Mouse (Mus musculus) heart, postnatal 10 days (tissue): Measurements from ENCODE around the gene Slc35g3. TPM values are rescaled to one million over a fixed set of nuclear protein-coding genes. Genes with fewer than 3 reads are reported as not detected.

Source experiments
- DNase-seq, 2 experiments: peaks; one replicate each; pipeline ENCODE4 v3.0.0; 2021
- intact Hi-C: fragments of 180-260 bp; cut with DNase I; formaldehyde crosslinking; loops from one replicate; pipeline ENCODE4 v1.15.1; 2025
- total RNA-seq, 2 experiments: library from RNA; stranded (reverse); gene quantifications; 2 replicates each; pipeline ENCODE4 v1.2.3; 2021

Gene Slc35g3
- total RNA-seq: under 1 TPM; 0.17 to 0.40 TPM

DNA sequence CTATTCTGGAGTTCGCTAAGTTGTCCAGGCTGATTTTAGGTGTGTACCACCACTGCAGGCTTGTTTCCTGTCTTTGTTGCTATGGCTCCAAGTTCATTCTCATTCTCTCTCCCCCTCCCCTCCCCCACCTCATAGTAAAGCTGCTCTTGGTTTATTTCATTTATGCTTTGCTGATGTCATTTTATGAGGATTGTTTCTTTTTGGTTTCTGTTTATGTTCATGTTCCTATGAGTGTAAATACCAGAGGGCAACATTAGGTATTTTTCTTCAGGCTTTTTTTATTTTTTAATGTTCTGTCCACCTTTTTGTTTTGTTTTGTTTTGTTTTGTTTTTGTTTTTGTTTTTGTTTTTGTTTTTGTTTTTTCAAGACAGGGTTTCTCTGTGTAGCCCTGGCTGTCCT, at the start of gene Slc35g3:
Gene Slc35g3, minus strand, starts transcription at position 101 of the 400 bp plus-strand sequence.
- DNase-seq: no peak
- intact Hi-C loops: no loop called here

DNA sequence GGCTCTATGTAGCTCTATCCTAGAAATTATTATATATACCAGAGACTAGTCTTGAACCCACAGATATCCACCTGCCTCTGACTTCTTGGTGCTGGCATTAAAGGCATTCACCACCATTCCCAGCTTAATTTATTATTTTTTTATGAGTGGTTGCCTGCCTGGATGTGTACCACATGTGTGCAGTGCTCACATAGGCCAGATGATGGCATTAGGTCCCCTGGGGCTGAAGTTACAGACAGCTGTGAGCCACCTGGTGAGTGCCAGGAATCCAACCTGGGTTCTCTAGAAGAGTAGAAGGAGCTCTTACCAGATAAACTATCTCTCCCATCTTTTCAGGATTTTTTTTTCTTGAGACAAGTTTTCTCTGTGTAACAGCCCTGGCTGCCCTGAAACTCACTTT, 48.5 kb upstream of the Slc35g3 start:
- no peak for DNase-seq
- intact Hi-C loops: no loop called here

GRCm38 (mm10) chr11:69807641-69808040, 45.9 kb upstream of the Slc35g3 start:
- intact Hi-C loops: no loop called here
- no peak for DNase-seq

DNA sequence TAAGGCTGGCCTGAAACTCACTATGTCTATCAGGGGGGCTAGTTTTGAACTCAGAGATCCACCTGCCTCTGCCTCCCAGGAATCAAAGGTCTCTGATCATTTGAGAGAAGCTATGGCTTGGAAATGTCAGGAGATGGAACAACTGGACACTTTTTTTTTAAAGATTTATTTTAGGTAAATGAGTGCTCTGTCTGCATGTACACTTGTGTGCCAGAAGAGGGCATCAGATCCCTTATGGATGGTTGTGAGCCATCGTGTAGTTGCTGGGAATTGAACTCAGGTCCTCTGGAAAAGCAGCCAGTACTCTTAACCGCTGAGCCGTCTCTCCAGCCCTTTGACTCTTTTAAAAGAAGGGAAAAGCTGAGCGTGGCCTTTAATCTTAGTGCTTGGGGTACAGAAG, 44.6 kb upstream of the Slc35g3 start:
- DNase-seq: no peak
- intact Hi-C loops: no loop called here

DNA sequence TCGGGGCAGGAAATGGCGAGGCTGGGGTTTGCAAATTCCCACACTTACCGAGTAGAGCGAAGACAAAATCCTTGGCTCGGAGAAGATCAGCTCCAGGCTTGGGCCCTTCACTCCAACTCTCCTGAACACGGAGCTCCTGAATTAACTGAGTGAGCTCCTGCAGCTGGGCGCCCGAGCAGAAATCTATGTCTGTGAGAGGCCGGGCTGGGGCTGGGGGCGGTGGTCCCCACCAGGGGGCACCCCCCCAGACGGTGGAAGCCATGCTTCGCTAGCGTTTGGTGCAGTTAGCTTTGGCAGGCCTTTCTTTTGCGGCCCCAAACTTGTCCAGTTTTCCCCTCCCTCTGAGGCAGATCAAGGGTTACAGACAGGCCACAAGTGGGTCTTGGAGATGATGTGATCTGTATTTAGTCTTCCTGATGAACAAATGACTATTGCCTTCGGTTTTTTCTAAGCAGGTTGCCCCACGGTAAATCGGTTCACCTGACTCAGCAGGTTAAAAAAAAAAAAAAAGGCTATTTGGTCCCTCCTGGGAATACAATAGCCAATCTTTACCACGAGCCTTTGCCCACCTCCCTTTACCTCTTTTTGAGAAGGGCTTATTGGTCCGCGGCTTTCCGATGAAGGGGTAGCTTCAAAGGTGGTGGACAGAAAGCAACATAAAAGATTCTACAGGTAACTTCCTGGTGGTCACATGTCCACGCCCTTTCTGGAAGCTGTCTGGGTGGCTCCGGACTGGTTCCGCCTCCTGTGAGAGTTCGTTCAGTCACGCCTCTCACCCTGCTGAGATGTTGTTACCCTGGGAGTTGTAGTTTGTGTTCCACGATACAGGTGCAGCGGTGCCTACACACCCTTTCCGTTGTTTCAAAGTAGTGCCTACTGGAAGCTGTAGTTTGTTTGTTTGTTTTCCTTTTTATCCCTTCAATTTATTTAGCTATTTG, 43.5 kb upstream of the Slc35g3 start, which contains the start of gene Tmem102:
Gene Tmem102, minus strand, starts transcription at position 653 of the 938 bp plus-strand sequence.
- peak; percentile 19 to 34 for DNase-seq
- intact Hi-C loops: loop anchor here (2.0 kb wide), 1 partner anchor 72 kb away; no protein-coding TSS in a partner anchor

GRCm38 (mm10) chr11:69804652-69804940, 42.8 kb upstream of the Slc35g3 start:
- DNase-seq: peak; percentile 36 to 51
- intact Hi-C loops: loop anchor here (2.0 kb wide), 1 partner anchor 72 kb away; no protein-coding TSS in a partner anchor

GRCm38 (mm10) chr11:69803786-69804651, 42.3 kb upstream of the Slc35g3 start:
- intact Hi-C loops: loop anchor here (2.0 kb wide), 3 partner anchors 33 to 73 kb away; partner anchors contain the start of genes Nlgn2 and Zbtb4
- peak; percentile 80 to 84 for DNase-seq

DNA sequence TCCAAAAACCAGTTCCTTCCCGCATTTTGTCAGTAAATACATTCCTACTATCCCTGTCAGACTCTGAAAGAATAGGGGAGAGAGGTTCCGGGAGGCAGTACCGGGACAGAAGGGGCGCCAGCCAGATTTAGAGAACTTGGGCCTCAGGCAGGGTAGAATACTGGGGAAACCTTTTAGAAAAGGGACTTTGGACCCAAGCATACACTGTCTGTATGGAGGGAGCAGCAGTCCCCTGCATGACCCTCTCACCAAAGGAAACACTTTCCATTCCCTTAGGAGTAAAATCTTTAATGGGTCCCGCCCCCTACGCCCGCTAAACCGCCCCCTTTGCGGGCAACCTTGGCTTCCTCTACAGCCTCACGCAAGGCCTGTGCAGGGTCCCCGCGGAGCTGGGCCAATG, 41.6 kb upstream of the Slc35g3 start:
- no peak for DNase-seq
- intact Hi-C loops: loop anchor here (2.0 kb wide), 2 partner anchors 33 to 39 kb away; partner anchors contain the start of genes Nlgn2 and Zbtb4

DNA sequence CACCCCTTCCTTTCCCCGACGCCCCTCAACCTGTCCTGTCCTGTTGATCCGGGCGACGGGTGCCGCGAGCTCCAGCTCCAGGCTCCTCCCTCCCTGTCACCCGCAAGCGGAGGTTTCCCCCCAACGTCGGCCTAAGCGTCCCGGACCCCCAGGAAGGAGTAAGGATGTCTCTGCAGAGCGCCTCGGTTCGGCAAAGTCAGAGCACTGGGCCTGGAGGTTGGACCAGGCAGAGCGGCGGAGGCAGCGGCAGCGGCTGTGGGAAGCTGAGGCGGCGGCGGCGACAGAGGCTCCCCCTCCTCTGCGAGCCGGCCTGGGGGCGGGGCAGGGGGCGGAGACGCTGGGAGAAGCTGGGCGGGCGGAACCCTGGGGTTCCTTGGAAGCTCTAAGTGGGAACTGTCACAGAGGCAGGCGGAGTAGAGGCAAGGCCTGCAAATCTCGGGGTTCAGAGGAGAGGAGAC, 40.9 kb upstream of the Slc35g3 start:
- intact Hi-C loops: loop anchor here (2.0 kb wide), 2 partner anchors 34 to 38 kb away; partner anchors contain the start of genes Nlgn2 and Zbtb4
- DNase-seq: peak; percentile 88 to 89

GRCm38 (mm10) chr11:69801379-69801977, 39.7 kb upstream of the Slc35g3 start, which contains the start of gene Fgf11:
Gene Fgf11, minus strand, starts transcription at chr11:69801857.
- intact Hi-C loops: no loop called here
- peak in 1 of 2 experiments; percentile 19 for DNase-seq

DNA sequence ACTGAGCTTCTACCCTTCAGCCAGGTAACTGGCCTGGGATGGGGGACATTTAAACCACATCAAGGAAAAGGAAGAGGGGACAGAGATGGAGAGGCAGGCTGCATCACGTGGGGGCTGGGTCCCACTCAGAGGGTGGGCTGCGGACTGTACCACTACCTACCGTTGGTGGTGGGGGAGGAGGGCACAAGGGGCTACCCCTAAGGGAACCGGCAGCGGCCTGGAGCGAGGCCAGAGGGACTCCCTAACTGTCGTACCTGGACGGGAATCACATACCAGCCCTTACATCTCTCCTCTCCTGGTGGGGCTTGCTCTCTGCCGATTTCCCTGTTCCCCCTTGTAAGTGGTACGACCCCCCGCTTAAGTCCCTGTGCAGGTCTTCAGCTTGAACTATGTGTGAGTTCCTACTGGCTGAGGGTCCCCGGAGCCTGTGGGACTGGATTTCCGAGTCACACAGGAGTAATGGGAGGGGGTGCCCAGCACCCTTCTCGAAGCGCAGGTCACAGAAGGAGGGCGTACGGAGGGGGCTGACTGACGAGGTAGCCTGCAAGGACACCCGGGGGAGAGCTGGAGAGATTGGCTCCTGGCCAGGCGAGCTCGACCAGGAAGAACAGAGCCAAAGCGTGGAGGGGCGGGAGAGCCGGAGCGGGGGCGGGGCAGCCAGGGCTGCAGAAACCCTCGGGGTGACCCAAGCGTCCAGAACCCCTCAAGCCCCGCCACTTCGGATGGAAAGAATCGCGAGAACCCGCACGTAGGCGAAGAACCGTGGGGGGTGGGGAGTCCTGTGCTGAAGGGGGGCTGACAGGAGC, 38.8 kb upstream of the Slc35g3 start:
- DNase-seq: peak; percentile 57 to 70
- intact Hi-C loops: no loop called here

GRCm38 (mm10) chr11:69800138-69800391, 38.3 kb upstream of the Slc35g3 start:
- intact Hi-C loops: no loop called here
- DNase-seq: peak; percentile 18 to 28

GRCm38 (mm10) chr11:69799394-69800137, 37.8 kb upstream of the Slc35g3 start:
- peak in 1 of 2 experiments; percentile 25 for DNase-seq
- intact Hi-C loops: no loop called here

GRCm38 (mm10) chr11:69797924-69798323, 36.2 kb upstream of the Slc35g3 start:
- no peak for DNase-seq
- intact Hi-C loops: no loop called here

GRCm38 (mm10) chr11:69795983-69796435, 34.2 kb upstream of the Slc35g3 start:
- no peak for DNase-seq
- intact Hi-C loops: no loop called here

- intact Hi-C loops: no loop called here
- DNase-seq: peak; percentile 95 to 97
Observed at GRCm38 (mm10) chr11:69795168-69795982, 33.6 kb upstream of the Slc35g3 start, which contains the start of gene Chrnb1. Gene Chrnb1, minus strand, starts transcription at chr11:69795943.

GRCm38 (mm10) chr11:69793429-69793828, 31.7 kb upstream of the Slc35g3 start:
- intact Hi-C loops: no loop called here
- DNase-seq: no peak

DNA sequence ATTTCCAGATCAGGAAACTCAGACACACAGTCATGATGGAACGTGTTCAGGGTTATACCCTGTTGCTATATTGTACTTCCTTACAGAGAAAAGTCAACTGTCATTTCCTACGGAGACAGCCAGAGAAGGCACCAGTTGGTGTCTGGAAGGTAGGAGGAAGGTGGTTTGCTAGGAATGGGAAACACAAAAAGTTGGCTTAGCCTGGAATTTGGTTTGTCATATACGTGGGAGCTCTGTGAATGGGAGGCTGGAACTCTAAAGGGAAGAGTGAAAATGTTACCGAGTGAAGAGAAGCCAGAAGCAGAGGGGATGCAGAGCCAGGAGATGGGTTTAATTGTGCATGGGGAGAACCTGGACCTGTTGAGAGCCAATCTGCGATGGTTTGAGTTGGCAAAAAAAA, 29.7 kb upstream of the Slc35g3 start:
- intact Hi-C loops: no loop called here
- no peak for DNase-seq
